Mouse (Mus musculus): ENCODE results near the gene Ift140. TPM values are rescaled to one million over a fixed set of nuclear protein-coding genes. Genes with fewer than 3 reads are reported as not detected.
"Not testable (repeated sequence)": the region's sequence is repeated elsewhere in the genome, so short reads cannot be mapped to it uniquely, and the experiment has no call there.

Ift140 gene
- polyA plus RNA-seq, 1 experiment from 2014 or later = 17.0 TPM

DNA sequence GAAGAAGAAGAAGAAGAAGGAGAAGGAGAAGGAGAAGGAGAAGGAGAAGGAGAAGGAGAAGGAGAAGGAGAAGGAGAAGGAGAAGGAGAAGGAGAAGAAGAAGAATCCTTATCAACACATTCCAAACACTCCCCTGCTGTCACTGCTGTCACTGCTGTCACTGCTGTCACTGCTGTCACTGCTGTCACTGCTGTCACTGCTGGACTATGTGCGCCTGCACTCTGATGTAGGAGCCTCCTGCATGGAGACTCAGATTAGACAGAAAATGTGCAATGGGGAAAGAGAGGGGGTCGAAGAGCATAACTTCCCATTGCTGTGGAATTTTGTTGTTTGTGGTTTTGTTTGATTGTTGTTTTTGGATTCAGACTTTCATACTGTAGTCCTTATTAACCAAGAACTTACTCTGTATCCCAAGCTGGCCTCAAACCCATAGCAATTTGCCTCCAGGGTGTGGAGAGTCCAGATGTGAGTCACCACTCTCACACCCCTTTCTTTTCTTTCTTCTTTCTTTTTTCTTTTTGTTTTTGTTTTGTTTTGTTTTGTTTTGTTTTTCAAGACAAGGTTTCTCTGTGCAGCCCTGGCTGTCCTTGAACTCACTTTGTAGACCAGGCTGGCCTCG, 109.7 kb downstream of the Ift140 start:
- H3K36me3 ChIP-seq; H3K9me3 ChIP-seq; H3K4me3 ChIP-seq; H3K4me1 ChIP-seq; H3K9ac ChIP-seq; ATAC-seq (ENCODE audit: insufficient number of reproducible peaks, low FRiP score, low TSS enrichment, low read depth); H3K4me2 ChIP-seq; H3K27ac ChIP-seq; H3K27me3 ChIP-seq: not testable (repeated sequence)
- 76% methylated on average over 3 of the region's 3 CpGs for WGBS

DNA sequence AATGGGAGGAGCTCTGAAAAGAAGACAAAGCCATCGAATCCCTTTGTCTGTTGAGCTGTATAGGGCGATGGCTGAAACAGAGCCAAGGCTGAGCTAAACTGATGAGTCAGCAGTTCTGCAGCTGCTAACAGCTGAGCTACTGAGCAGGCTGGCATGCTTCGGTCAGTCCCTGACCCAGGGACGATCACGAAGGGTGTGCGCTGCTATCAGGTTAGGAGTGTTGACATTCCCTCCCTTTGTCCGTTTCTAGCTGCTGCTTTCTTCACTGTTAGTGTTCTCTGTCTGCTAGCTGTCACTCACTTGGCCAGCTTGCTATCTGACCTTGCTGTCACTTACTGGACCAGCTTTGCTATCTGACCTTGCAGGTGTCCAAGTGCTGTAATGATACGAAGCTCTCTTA, 111.2 kb downstream of the Ift140 start:
- H3K9ac ChIP-seq = no peak overlapping the region
- no peaks in the 10 kb centered on the region; the same call in 1 of the 2 replicates for H3K4me1 ChIP-seq
- no peaks in the 10 kb centered on the region for H3K36me3 ChIP-seq
- WGBS = 62% methylated on average over 8 of the region's 8 CpGs
- no peak overlapping the region for H3K4me3 ChIP-seq
- H3K27me3 ChIP-seq = 0 out of 2 replicates have a peak, but pooled peaks cover 6% of the 10 kb centered on the region
- no peak for ATAC-seq (ENCODE audit: insufficient number of reproducible peaks, low FRiP score, low TSS enrichment, low read depth)
- H3K9me3 ChIP-seq = no peaks in the 10 kb centered on the region
- no peak overlapping the region for H3K27ac ChIP-seq
- H3K4me2 ChIP-seq = no peak overlapping the region

DNA sequence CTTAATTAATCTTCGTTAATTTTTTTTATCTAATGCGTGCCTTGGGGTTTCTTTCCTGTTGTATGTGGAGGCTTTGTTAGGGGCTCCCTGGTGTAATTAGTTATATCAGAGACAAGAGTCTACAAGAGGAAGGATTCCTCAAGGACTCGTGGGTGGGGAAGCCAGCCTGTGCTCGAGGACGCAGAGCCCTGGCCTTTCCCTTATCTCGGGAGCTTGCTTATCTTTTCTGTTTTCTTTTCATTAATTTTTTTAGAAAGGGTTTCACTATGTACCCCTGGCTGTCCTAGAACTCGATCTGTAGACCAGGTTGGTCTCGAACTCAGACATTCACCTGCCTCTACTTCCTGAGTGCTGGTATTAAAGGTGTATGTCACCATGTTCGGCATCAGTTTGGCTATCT, 111.8 kb downstream of the Ift140 start:
- WGBS = 79% methylated on average over 9 of the region's 9 CpGs
- Histone ChIP-seq H3K9me3 (no peaks in the 10 kb centered on the region), H3K4me2 (no peak overlapping the region)

DNA sequence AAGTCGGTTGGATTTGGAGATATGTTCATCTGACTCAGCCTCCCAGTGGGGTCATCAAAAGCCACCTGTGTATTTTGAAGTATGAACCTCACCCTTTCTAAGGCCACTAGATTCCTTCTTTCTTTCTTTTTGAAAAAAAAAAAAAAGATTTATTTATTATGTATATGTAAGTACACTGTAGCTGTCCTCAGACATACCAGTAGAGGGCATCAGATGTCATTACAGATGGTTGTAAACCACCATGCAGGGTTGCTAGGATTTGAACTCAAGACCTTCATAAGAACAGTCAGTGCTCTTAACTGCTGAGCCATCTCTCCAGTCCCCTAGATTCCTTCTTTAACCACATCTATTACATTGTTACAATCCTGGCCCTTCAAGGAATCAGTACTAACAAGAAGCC, 114.2 kb downstream of the Ift140 start:
- Histone ChIP-seq H3K4me1 (peaks cover 12% of the 10 kb centered on the region), H3K4me3 (no peak overlapping the region), H3K9me3 (no peaks in the 10 kb centered on the region), H3K36me3 (no peaks in the 10 kb centered on the region), H3K9ac (no peak overlapping the region), H3K4me2 (no peak overlapping the region), H3K27me3 (no peaks in the 10 kb centered on the region), H3K27ac (no peak overlapping the region)
- 78% methylated on average over 1 of the region's 1 CpGs for WGBS
- no peak for ATAC-seq (ENCODE audit: insufficient number of reproducible peaks, low FRiP score, low TSS enrichment, low read depth)

More for the DNA sequence above, 111.8 kb downstream of the Ift140 start:
- no peak for ATAC-seq (ENCODE audit: insufficient number of reproducible peaks, low FRiP score, low TSS enrichment, low read depth)
- Histone ChIP-seq H3K9ac (no peak overlapping the region), H3K27me3 (0 out of 2 replicates have a peak, but pooled peaks cover 4% of the 10 kb centered on the region), H3K27ac (no peak overlapping the region), H3K36me3 (no peaks in the 10 kb centered on the region), H3K4me3 (no peak overlapping the region), H3K4me1 (no peaks in the 10 kb centered on the region; the same call in 1 of the 2 replicates)

DNA sequence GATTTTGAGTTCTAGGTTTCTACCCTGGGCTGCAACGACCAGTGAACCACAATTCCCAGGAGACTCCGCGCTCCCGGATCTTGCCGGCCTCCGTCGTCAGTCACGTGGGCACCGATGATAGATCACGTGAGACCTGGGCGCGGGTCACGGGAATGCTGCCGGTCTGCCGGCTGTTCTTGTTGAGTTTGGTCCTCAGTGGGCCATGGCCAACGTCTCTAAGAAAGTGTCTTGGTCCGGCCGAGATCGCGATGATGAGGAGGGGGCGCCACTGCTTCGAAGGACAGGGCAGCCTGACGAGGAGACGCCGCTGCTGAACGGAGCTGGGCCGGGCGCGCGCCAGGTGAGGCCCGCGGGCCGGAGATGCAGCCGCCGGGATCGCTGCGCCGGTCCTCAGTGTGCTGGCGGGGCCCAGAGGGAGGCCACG, 117.4 kb downstream of the Ift140 start, which contains the start of gene Clcn7:
Gene Clcn7 (plus strand): TSS at position 117 of the 424 bp plus-strand sequence.
- peak; percentile 88 for ATAC-seq (ENCODE audit: insufficient number of reproducible peaks, low FRiP score, low TSS enrichment, low read depth)
- Histone ChIP-seq H3K27me3 (no peaks in the 10 kb centered on the region), H3K9ac (peak within 1 kb of the TSS; percentile 68), H3K4me1 (peaks cover 19% of the 10 kb centered on the region), H3K4me2 (peak within 1 kb of the TSS; percentile 68), H3K36me3 (peaks cover 10% of the 10 kb centered on the region; the same call in 1 of the 2 replicates), H3K9me3 (no peaks in the 10 kb centered on the region), H3K27ac (0 out of 2 replicates have a peak within 1 kb of the TSS, but pooled peaks have one; percentile 38), H3K4me3 (peak within 1 kb of the TSS; percentile 74)
- under 1% methylated on average over 40 of the region's 40 CpGs for WGBS

DNA sequence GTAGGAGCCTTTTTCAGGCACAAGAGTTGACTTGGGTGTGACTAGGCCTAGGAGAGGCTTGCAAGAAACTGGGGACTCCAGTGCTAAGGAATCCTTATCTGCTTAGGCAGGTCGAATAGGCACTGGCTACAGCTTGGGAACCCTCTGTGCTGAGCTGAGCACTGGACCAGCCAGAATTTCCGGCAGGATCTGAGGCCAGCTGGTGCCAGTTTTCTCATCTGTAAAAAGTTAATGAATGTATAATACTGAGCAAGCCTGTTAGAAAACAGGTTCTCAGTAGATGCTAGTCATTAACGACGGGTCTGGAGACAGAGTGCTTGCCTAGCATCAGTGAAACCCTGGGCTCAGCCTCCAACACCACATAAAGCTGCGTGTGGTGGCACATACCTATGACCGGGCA, 119.7 kb downstream of the Ift140 start:
- WGBS = 70% methylated on average over 6 of the region's 6 CpGs

DNA sequence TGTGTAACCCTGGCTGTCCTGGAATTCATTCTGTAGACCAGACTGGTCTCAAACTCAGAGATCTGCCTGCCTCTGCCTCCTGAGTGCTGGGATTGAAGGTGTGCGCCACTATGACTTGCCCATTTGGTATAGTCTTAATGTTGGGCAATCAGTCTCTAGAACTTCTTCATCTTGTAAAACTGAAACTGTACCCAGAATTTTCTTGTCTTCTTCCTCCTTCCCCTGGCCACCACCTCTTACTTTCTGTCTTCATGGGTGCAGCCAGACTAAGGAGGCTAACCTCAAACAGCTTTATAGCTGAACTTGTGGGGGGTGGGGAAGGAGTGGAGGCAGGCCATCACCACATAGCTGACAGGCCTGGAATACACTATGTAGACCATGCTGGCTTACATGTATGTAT, 122.9 kb downstream of the Ift140 start:
- H3K4me3 ChIP-seq = no peak overlapping the region
- no peaks in the 10 kb centered on the region for H3K27me3 ChIP-seq
- peaks cover 15% of the 10 kb centered on the region for H3K4me1 ChIP-seq
- no peaks in the 10 kb centered on the region for H3K9me3 ChIP-seq
- 100% methylated on average over 1 of the region's 1 CpGs for WGBS
- H3K36me3 ChIP-seq = peaks cover 17% of the 10 kb centered on the region
- H3K27ac ChIP-seq = no peak overlapping the region
- H3K9ac ChIP-seq = no peak overlapping the region
- ATAC-seq (ENCODE audit: insufficient number of reproducible peaks, low FRiP score, low TSS enrichment, low read depth) = no peak
- no peak overlapping the region for H3K4me2 ChIP-seq

More for the DNA sequence above, 119.7 kb downstream of the Ift140 start:
- H3K27ac ChIP-seq = no peak overlapping the region
- ATAC-seq (ENCODE audit: insufficient number of reproducible peaks, low FRiP score, low TSS enrichment, low read depth) = no peak
- H3K4me2 ChIP-seq = no peak overlapping the region
- H3K4me3 ChIP-seq = no peak overlapping the region
- H3K27me3 ChIP-seq = no peaks in the 10 kb centered on the region
- no peaks in the 10 kb centered on the region for H3K9me3 ChIP-seq
- no peak overlapping the region for H3K9ac ChIP-seq
- H3K36me3 ChIP-seq = peaks cover 10% of the 10 kb centered on the region; the same call in 1 of the 2 replicates
- peaks cover 19% of the 10 kb centered on the region for H3K4me1 ChIP-seq

DNA sequence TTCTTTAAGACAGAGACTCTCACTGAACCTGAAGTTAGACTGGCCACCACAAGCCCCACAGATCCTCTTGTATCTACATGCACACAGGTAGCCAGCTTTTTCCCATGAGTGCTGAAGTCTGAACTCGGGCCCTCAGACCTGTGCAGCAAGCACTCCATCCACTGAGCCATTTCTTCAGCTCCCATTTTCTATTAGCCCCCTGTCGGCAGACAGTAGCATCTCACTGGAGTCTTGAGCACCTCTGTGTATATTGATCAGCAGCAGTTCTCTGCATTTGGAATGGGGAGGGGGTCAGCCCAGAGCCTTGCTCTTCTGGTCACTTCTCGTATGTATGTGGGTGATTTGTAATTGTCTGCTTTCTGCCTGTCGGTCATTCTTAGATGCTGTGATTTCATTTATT, 124.1 kb downstream of the Ift140 start:
- peaks cover 7% of the 10 kb centered on the region; the same call in 1 of the 2 replicates for H3K4me1 ChIP-seq
- no peak overlapping the region for H3K9ac ChIP-seq
- no peak overlapping the region for H3K4me3 ChIP-seq
- no peak overlapping the region for H3K27ac ChIP-seq
- ATAC-seq (ENCODE audit: insufficient number of reproducible peaks, low FRiP score, low TSS enrichment, low read depth) = no peak
- H3K9me3 ChIP-seq = no peaks in the 10 kb centered on the region
- no peak overlapping the region for H3K4me2 ChIP-seq
- no peaks in the 10 kb centered on the region for H3K27me3 ChIP-seq
- 69% methylated on average over 4 of the region's 4 CpGs for WGBS
- H3K36me3 ChIP-seq = peaks cover 25% of the 10 kb centered on the region

Other genes starting within 250 kb of the Ift140 start
- gene Meiob, start 211.8 kb upstream of the Ift140 start, polyA plus RNA-seq (2015; fragmentation: Nextera tagmentation; extraction: Ambion mirVana) = not detected in 2 replicates
- gene Hagh, start 175.9 kb upstream of the Ift140 start, polyA plus RNA-seq (2015; fragmentation: Nextera tagmentation; extraction: Ambion mirVana) = 37.7 and 43.3 TPM in 2 replicates
- gene Fahd1, start 165.7 kb upstream of the Ift140 start, polyA plus RNA-seq (2015; fragmentation: Nextera tagmentation; extraction: Ambion mirVana) = 19.0 and 19.6 TPM in 2 replicates
- 0.29 and 0.58 TPM in 2 replicates for gene Igfals, start 150.1 kb upstream of the Ift140 start, polyA plus RNA-seq (2015; fragmentation: Nextera tagmentation; extraction: Ambion mirVana)
- 47.7 and 49.6 TPM in 2 replicates for gene Nubp2, start 129.7 kb upstream of the Ift140 start, polyA plus RNA-seq (2015; fragmentation: Nextera tagmentation; extraction: Ambion mirVana)
- 41.7 and 43.7 TPM in 2 replicates for gene Spsb3, start 129.4 kb upstream of the Ift140 start, polyA plus RNA-seq (2015; fragmentation: Nextera tagmentation; extraction: Ambion mirVana)
- gene Eme2, start 121.0 kb upstream of the Ift140 start, polyA plus RNA-seq (2015; fragmentation: Nextera tagmentation; extraction: Ambion mirVana) = 27.4 and 29.9 TPM in 2 replicates
- gene Mrps34, start 121.0 kb upstream of the Ift140 start, polyA plus RNA-seq (2015; fragmentation: Nextera tagmentation; extraction: Ambion mirVana) = 81.9 and 86.9 TPM in 2 replicates
- 31.9 and 36.0 TPM in 2 replicates for gene Nme3, start 119.6 kb upstream of the Ift140 start, polyA plus RNA-seq (2015; fragmentation: Nextera tagmentation; extraction: Ambion mirVana)
- 29.5 and 30.6 TPM in 2 replicates for gene Mapk8ip3, start 79.1 kb upstream of the Ift140 start, polyA plus RNA-seq (2015; fragmentation: Nextera tagmentation; extraction: Ambion mirVana)
- gene Jpt2, start 55.4 kb upstream of the Ift140 start, polyA plus RNA-seq (2015; fragmentation: Nextera tagmentation; extraction: Ambion mirVana) = 165 and 170 TPM in 2 replicates
- 6.0 and 6.2 TPM in 2 replicates for gene Cramp1l, start 297 bp upstream of the Ift140 start, polyA plus RNA-seq (2015; fragmentation: Nextera tagmentation; extraction: Ambion mirVana)
- 22.3 and 25.3 TPM in 2 replicates for gene Tmem204, start 67.5 kb downstream of the Ift140 start, polyA plus RNA-seq (2015; fragmentation: Nextera tagmentation; extraction: Ambion mirVana)
- 39.1 and 41.6 TPM in 2 replicates for gene Telo2, start 99.9 kb downstream of the Ift140 start, polyA plus RNA-seq (2015; fragmentation: Nextera tagmentation; extraction: Ambion mirVana)
- gene Ptx4, start 104.7 kb downstream of the Ift140 start, polyA plus RNA-seq (2015; fragmentation: Nextera tagmentation; extraction: Ambion mirVana) = 6.1 and 6.6 TPM in 2 replicates
- 25.2 and 26.4 TPM in 2 replicates for gene Clcn7, start 117.3 kb downstream of the Ift140 start, polyA plus RNA-seq (2015; fragmentation: Nextera tagmentation; extraction: Ambion mirVana)
- gene Ccdc154, start 146.4 kb downstream of the Ift140 start, polyA plus RNA-seq (2015; fragmentation: Nextera tagmentation; extraction: Ambion mirVana) = 0.08 TPM in 1 of 2 replicates, not detected in the other
- not detected in 2 replicates for gene Gm38655, start 159.4 kb downstream of the Ift140 start, polyA plus RNA-seq (2015; fragmentation: Nextera tagmentation; extraction: Ambion mirVana)
- 31.4 and 33.6 TPM in 2 replicates for gene BC003965, start 168.5 kb downstream of the Ift140 start, polyA plus RNA-seq (2015; fragmentation: Nextera tagmentation; extraction: Ambion mirVana)
- gene Unkl, start 172.3 kb downstream of the Ift140 start, polyA plus RNA-seq (2015; fragmentation: Nextera tagmentation; extraction: Ambion mirVana) = 9.1 and 9.9 TPM in 2 replicates
- gene Gnptg, start 224.0 kb downstream of the Ift140 start, polyA plus RNA-seq (2015; fragmentation: Nextera tagmentation; extraction: Ambion mirVana) = 34.9 and 41.6 TPM in 2 replicates
- gene Tsr3, start 224.1 kb downstream of the Ift140 start, polyA plus RNA-seq (2015; fragmentation: Nextera tagmentation; extraction: Ambion mirVana) = 45.2 and 50.8 TPM in 2 replicates
- gene Baiap3, start 240.3 kb downstream of the Ift140 start, polyA plus RNA-seq (2015; fragmentation: Nextera tagmentation; extraction: Ambion mirVana) = 0.46 and 0.61 TPM in 2 replicates